Mouse (Mus musculus) MEL (cell line): ENCODE measurements around the gene Stk11. TPM values are rescaled to one million over a fixed set of nuclear protein-coding genes. Genes with fewer than 3 reads are reported as not detected.

Source experiments
- DNase-seq: peaks from one replicate; pipeline ENCODE4 v3.0.0; 2011; ENCODE audit warnings: low read depth, low spot score
- H3K27ac ChIP-seq: 2 replicates; pipeline ENCODE4 v1.5.1; 2012; ENCODE audit warnings: low read depth, mild to moderate bottlenecking, control low read depth, low read length, moderate library complexity; ENCODE audit not compliant: control insufficient read depth
- H3K27me3 ChIP-seq, 2 experiments: fragments of 150-350 bp in 1 of 2; sonication (generic) in 1 of 2; 2 replicates each; pipeline ENCODE4 v1.6.1; 2012; ENCODE audit warnings: low read length in 2 of 2, mild to moderate bottlenecking in 2 of 2, improper control_type of control experiment in 1 of 2, moderate library complexity in 1 of 2; ENCODE audit not compliant: insufficient read depth in 2 of 2, control insufficient read depth in 1 of 2
- H3K36me3 ChIP-seq, 2 experiments: 2 replicates each; pipeline ENCODE4 v1.6.1; 2012 to 2014; ENCODE audit warnings: low read length in 2 of 2, improper control_type of control experiment in 1 of 2, inconsistent platforms in 1 of 2, mild to moderate bottlenecking in 1 of 2; ENCODE audit not compliant: insufficient read depth in 2 of 2, control insufficient read depth in 1 of 2
- H3K4me1 ChIP-seq, 2 experiments: fragments of 150-350 bp in 1 of 2; sonication (generic) in 1 of 2; 2 replicates each; pipeline ENCODE4 v1.6.1; 2012; ENCODE audit warnings: low read length in 2 of 2, improper control_type of control experiment in 1 of 2, mild to moderate bottlenecking in 1 of 2; ENCODE audit not compliant: insufficient read depth in 2 of 2, control insufficient read depth in 1 of 2
- H3K4me3 ChIP-seq, 2 experiments: fragments of 150-350 bp in 1 of 2; sonication (generic) in 1 of 2; 2 replicates each; pipeline ENCODE4 v1.5.1; 2012; ENCODE audit warnings: low read depth in 2 of 2, low read length in 2 of 2, mild to moderate bottlenecking in 2 of 2, moderate library complexity in 2 of 2, control low read depth in 1 of 2, improper control_type of control experiment in 1 of 2; ENCODE audit not compliant: control insufficient read depth in 1 of 2, insufficient read depth in 1 of 2
- H3K79me2 ChIP-seq: 2 replicates; pipeline ENCODE4 v1.6.1; 2012; ENCODE audit warnings: mild to moderate bottlenecking, low read length, moderate library complexity; ENCODE audit not compliant: control insufficient read depth, poor library complexity, insufficient read depth
- H3K9ac ChIP-seq: 2 replicates; pipeline ENCODE4 v1.6.1; 2012; ENCODE audit warnings: low read depth, mild to moderate bottlenecking, control low read depth, low read length, moderate library complexity; ENCODE audit not compliant: control insufficient read depth, poor library complexity, severe bottlenecking
- H3K9me3 ChIP-seq: fragments of 150-350 bp; sonication (generic); replicated peaks from 2 replicates; pipeline ENCODE4 v1.6.1; 2012; ENCODE audit warnings: mild to moderate bottlenecking, low read length, improper control_type of control experiment, moderate library complexity; ENCODE audit not compliant: insufficient read depth
- BHLHE40 ChIP-seq: IDR thresholded peaks from 2 replicates; pipeline ENCODE4 v1.6.1; 2012; ENCODE audit warnings: low read depth, mild to moderate bottlenecking, inconsistent platforms, low read length, improper control_type of control experiment, borderline replicate concordance
- CHD1 ChIP-seq: IDR thresholded peaks from 2 replicates; pipeline ENCODE4 v1.6.1; 2012; ENCODE audit warnings: low read depth, mild to moderate bottlenecking, inconsistent platforms, low read length, improper control_type of control experiment
- CHD2 ChIP-seq: IDR thresholded peaks from 2 replicates; pipeline ENCODE4 v1.6.1; 2011; ENCODE audit warnings: low read length, improper control_type of control experiment
- ELF1 ChIP-seq: IDR thresholded peaks from 2 replicates; pipeline ENCODE4 v1.6.1; 2014; ENCODE audit warnings: low read depth, mild to moderate bottlenecking, inconsistent platforms, low read length, improper control_type of control experiment, moderate library complexity
- EP300 ChIP-seq, 2 experiments: IDR thresholded peaks; 2 replicates each; pipeline ENCODE4 v1.6.1; 2011; ENCODE audit warnings: improper control_type of control experiment in 2 of 2, low read length in 2 of 2, low read depth in 1 of 2, mild to moderate bottlenecking in 1 of 2
- ETS1 ChIP-seq: IDR thresholded peaks from 2 replicates; pipeline ENCODE4 v1.6.1; 2012; ENCODE audit warnings: low read depth, mild to moderate bottlenecking, inconsistent platforms, low read length, improper control_type of control experiment, moderate library complexity
- HCFC1 ChIP-seq: IDR thresholded peaks from 2 replicates; pipeline ENCODE4 v1.6.1; 2012; ENCODE audit warnings: low read depth, mild to moderate bottlenecking, inconsistent platforms, low read length, improper control_type of control experiment, moderate library complexity
- JUND ChIP-seq: IDR thresholded peaks from 2 replicates; pipeline ENCODE4 v1.6.1; 2011; ENCODE audit warnings: low read depth, mild to moderate bottlenecking, improper control_type of control experiment, low read length
- MAZ ChIP-seq: IDR thresholded peaks from 2 replicates; pipeline ENCODE4 v1.6.1; 2012; ENCODE audit warnings: low read depth, mild to moderate bottlenecking, inconsistent platforms, low read length, improper control_type of control experiment
- MEF2A ChIP-seq: IDR thresholded peaks from 2 replicates; pipeline ENCODE4 v1.6.1; 2014; ENCODE audit warnings: low read depth, mild to moderate bottlenecking, inconsistent platforms, low read length, improper control_type of control experiment; ENCODE audit not compliant: poor library complexity, insufficient replicate concordance, severe bottlenecking; ENCODE audit errors: extremely low read depth
- MXI1 ChIP-seq: IDR thresholded peaks from 2 replicates; pipeline ENCODE4 v1.6.1; 2011; ENCODE audit warnings: mild to moderate bottlenecking, low read depth, low read length, improper control_type of control experiment
- MYB ChIP-seq: IDR thresholded peaks from 2 replicates; pipeline ENCODE4 v1.6.1; 2011; ENCODE audit warnings: mild to moderate bottlenecking, low read depth, low read length, improper control_type of control experiment
- MYC ChIP-seq: IDR thresholded peaks from 2 replicates; pipeline ENCODE4 v1.6.1; 2011; ENCODE audit warnings: low read depth, mild to moderate bottlenecking, low read length, improper control_type of control experiment, moderate library complexity
- NRF1 ChIP-seq: IDR thresholded peaks from 2 replicates; pipeline ENCODE4 v1.6.1; 2014; ENCODE audit warnings: low read depth, mild to moderate bottlenecking, inconsistent platforms, low read length, improper control_type of control experiment, moderate library complexity; ENCODE audit not compliant: poor library complexity, insufficient read depth, severe bottlenecking
- POLR2A ChIP-seq, 2 experiments: IDR thresholded peaks; 2 replicates each; pipeline ENCODE4 v1.6.1; 2011 to 2012; ENCODE audit warnings: low read length in 2 of 2, mild to moderate bottlenecking in 2 of 2, control low read depth in 1 of 2, improper control_type of control experiment in 1 of 2, low read depth in 1 of 2, moderate library complexity in 1 of 2; ENCODE audit not compliant: control insufficient read depth in 1 of 2, insufficient read depth in 1 of 2, poor library complexity in 1 of 2
- POLR2AphosphoS5 ChIP-seq: IDR thresholded peaks from 2 replicates; pipeline ENCODE4 v1.6.1; 2012; ENCODE audit warnings: low read depth, borderline replicate concordance, mild to moderate bottlenecking, inconsistent platforms, low read length, moderate library complexity, mixed read lengths
- RAD21 ChIP-seq: IDR thresholded peaks from 2 replicates; pipeline ENCODE4 v1.6.1; 2011; ENCODE audit warnings: mild to moderate bottlenecking, low read depth, low read length, improper control_type of control experiment
- RCOR1 ChIP-seq: IDR thresholded peaks from 2 replicates; pipeline ENCODE4 v1.6.1; 2012; ENCODE audit warnings: low read depth, mild to moderate bottlenecking, inconsistent platforms, low read length, improper control_type of control experiment
- SMC3 ChIP-seq: IDR thresholded peaks from 2 replicates; pipeline ENCODE4 v1.6.1; 2011; ENCODE audit warnings: low read depth, low read length, improper control_type of control experiment
- TAL1 ChIP-seq: IDR thresholded peaks from 2 replicates; pipeline ENCODE4 v1.6.1; 2012; ENCODE audit warnings: mild to moderate bottlenecking, inconsistent platforms, low read length, moderate library complexity, mixed read lengths
- TBP ChIP-seq: IDR thresholded peaks from 2 replicates; pipeline ENCODE4 v1.8.0; 2011; ENCODE audit warnings: low read depth, low read length, improper control_type of control experiment
- TCF12 ChIP-seq: IDR thresholded peaks from 2 replicates; pipeline ENCODE4 v1.6.1; 2014; ENCODE audit warnings: low read depth, mild to moderate bottlenecking, inconsistent platforms, low read length, improper control_type of control experiment, moderate library complexity
- UBTF ChIP-seq: IDR thresholded peaks from 2 replicates; pipeline ENCODE4 v1.6.1; 2012; ENCODE audit warnings: low read depth, mild to moderate bottlenecking, inconsistent platforms, low read length, improper control_type of control experiment, moderate library complexity, borderline replicate concordance; ENCODE audit not compliant: insufficient read depth
- USF1 ChIP-seq: IDR thresholded peaks from 2 replicates; pipeline ENCODE4 v1.6.1; 2014; ENCODE audit warnings: low read depth, mild to moderate bottlenecking, inconsistent platforms, low read length, improper control_type of control experiment, moderate library complexity
- USF2 ChIP-seq, 2 experiments: IDR thresholded peaks; 2 replicates each; pipeline ENCODE4 v1.6.1; 2011 to 2012; ENCODE audit warnings: improper control_type of control experiment in 2 of 2, low read length in 2 of 2, borderline replicate concordance in 1 of 2, inconsistent platforms in 1 of 2, low read depth in 1 of 2, mild to moderate bottlenecking in 1 of 2; ENCODE audit not compliant: insufficient read depth in 1 of 2
- ZC3H11A ChIP-seq: IDR thresholded peaks from 2 replicates; pipeline ENCODE4 v1.6.1; 2012; ENCODE audit warnings: low read depth, mild to moderate bottlenecking, inconsistent platforms, low read length, improper control_type of control experiment
- ZKSCAN1 ChIP-seq: IDR thresholded peaks from 2 replicates; pipeline ENCODE4 v1.6.1; 2012; ENCODE audit warnings: low read depth, mild to moderate bottlenecking, inconsistent platforms, low read length, improper control_type of control experiment, moderate library complexity
- ZMIZ1 ChIP-seq: IDR thresholded peaks from 2 replicates; pipeline ENCODE4 v1.6.1; 2012; ENCODE audit warnings: low read depth, mild to moderate bottlenecking, inconsistent platforms, low read length, improper control_type of control experiment, moderate library complexity
- ZNF384 ChIP-seq: IDR thresholded peaks from 2 replicates; pipeline ENCODE4 v1.6.1; 2012; ENCODE audit warnings: low read depth, mild to moderate bottlenecking, inconsistent platforms, low read length, improper control_type of control experiment
- polyA plus RNA-seq, 2 experiments: library from polyadenylated mRNA; stranded (reverse) in 1 of 2; unstranded in 1 of 2; fragments of >175 nt in 1 of 2; fragments of >200 nt in 1 of 2; gene quantifications; 2 replicates each; pipeline versions ENCODE4 v1.2.1 to v1.2.4; 2012; ENCODE audit warnings: low replicate concordance in 2 of 2, low read depth in 1 of 2; ENCODE audit not compliant: insufficient read length in 2 of 2, insufficient read depth in 1 of 2, missing spikeins in 1 of 2
- total RNA-seq: library from RNA; depleted of rRNA; stranded (reverse); fragments of 300-350 nt; gene quantifications from 2 replicates; pipeline ENCODE4 v1.2.3, GENCODE M21; 2012

The Stk11 gene
- total and polyA plus RNA-seq, 3 experiments, result 108 to 188 TPM; not detected in 1

DNA sequence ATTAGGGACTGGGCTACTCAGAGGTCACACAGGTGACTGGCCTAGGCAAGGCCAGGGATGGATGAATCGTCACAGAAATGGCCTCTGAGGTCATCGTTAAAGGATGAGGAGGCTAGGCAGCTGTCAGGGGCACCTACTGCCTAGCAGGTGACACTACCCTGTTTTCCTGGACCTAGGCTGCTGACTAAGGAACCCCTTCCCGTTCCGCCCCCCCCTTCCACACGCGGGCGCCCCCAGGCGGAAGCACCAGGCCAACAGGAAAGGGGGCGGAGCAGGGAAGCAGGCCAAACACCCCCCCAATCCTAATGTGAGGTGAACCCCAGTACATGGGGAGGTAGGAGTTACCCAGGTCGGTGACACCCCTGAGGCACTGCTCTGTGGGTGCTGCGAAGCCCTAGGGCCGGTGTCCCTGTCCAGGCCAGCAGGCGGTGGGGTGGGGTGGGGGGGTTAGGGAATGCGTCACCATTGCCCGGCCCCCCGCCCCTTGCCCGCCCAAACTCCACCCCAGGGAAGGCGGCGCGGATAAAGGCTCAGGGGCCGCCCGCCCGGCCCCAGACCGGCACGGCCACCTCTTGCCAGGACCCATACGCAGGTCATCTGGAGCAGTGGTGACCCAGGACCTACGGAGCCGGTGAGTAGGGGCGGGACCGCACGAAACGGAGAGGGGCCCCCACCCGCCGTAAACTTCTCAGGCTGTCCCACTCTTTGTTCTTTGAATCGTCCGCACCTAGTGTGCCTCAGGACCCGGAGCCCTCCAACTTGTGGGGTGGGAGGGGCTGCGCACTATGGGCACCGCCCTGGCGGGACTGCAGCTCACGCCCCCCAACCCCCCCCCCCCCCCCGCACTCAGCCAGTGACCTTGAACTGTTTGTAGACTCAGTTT lies 32.4 kb downstream of the Stk11 start, which contains the start of gene Midn (continued):
- TF ChIP-seq ZKSCAN1 (no peak), SMC3 (peak; percentile 32), POLR2AphosphoS5 (no peak), ZNF384 (0 out of 2 replicates have a peak, but pooled peaks have one; percentile 9), CHD2 (no peak), USF2 (IDR thresholded peaks at IDR 0.05; ENCODE audit: borderline replicate concordance in 1 of 2, insufficient read depth in 1 of 2, low read depth in 1 of 2, low read length in 2 of 2) (no peak), ZC3H11A (no peak), MXI1 (no peak), TCF12 (no peak), RCOR1 (no peak), CHD1 (no peak), USF1 (no peak), RAD21 (no peak), NRF1 (no peak)

- H3K36me3 ChIP-seq, result peaks cover 0 to 20% of the 10 kb centered on the region in 2 experiments; a peak in 2 of 4 replicates
- H3K9ac ChIP-seq, result peak overlapping the region; percentile 77
- H3K4me3 ChIP-seq, result peak overlapping the region; percentile 62 to 82
- TF ChIP-seq EP300 (IDR thresholded peaks at IDR 0.05; ENCODE audit: low read depth in 1 of 2, low read length in 2 of 2) (no peak; a peak in 2 of 4 replicates), ZC3H11A (no peak), TAL1 (no peak), MEF2A (no peak), TBP (no peak), ETS1 (peak; percentile 66), UBTF (no peak), HCFC1 (no peak; the same call in none of the 2 replicates), NRF1 (peak; percentile 68), POLR2AphosphoS5 (no peak), MAZ (peak; percentile 95), ZMIZ1 (peak; percentile 61; the same call in 1 of the 2 replicates), POLR2A (IDR thresholded peaks at IDR 0.05; ENCODE audit: control insufficient read depth in 1 of 2, insufficient read depth in 1 of 2, low read depth in 1 of 2, low read length in 2 of 2, poor library complexity in 1 of 2) (no peak), MYB (no peak), ELF1 (0 out of 2 replicates have a peak, but pooled peaks have one; percentile 22), SMC3 (peak; percentile 63), MYC (peak; percentile 73; the same call in 1 of the 2 replicates), BHLHE40 (no peak), TCF12 (peak; percentile 11; the same call in 1 of the 2 replicates), CHD1 (0 out of 2 replicates have a peak, but pooled peaks have one; percentile 49), JUND (no peak)
Measured at GRCm38 (mm10) chr10:80148610-80149290, 33.1 kb downstream of the Stk11 start.

More at GRCm38 (mm10) chr10:80148610-80149290, 33.1 kb downstream of the Stk11 start:
- H3K79me2 ChIP-seq, result peaks cover 38% of the 10 kb centered on the region
- no peaks in the 10 kb centered on the region for H3K9me3 ChIP-seq
- H3K27ac ChIP-seq, result peak overlapping the region; percentile 86
- DNase-seq, result peak; percentile 95
- H3K4me1 ChIP-seq, result peaks cover 0 to 46% of the 10 kb centered on the region in 2 experiments; a peak in 2 of 4 replicates
- H3K27me3 ChIP-seq, result no peaks in the 10 kb centered on the region
